Mouse (Mus musculus) thymus, postnatal 25 days (tissue): ENCODE data around the gene Hhat.

ENCODE experiments used
- DNase-seq: peaks from one replicate; pipeline ENCODE4 v3.0.0; 2022

Hhat gene

GRCm38 (mm10) chr1:192741896-192742295 lies 29.1 kb downstream of the Hhat start:
- DNase-seq: no peak

- no peak for DNase-seq
Observed at GRCm38 (mm10) chr1:192736524-192736923, 34.5 kb downstream of the Hhat start.

- DNase-seq: no peak
Observed at GRCm38 (mm10) chr1:192736002-192736426, 35.0 kb downstream of the Hhat start.

GRCm38 (mm10) chr1:192730517-192730916 lies 40.5 kb downstream of the Hhat start:
- DNase-seq: no peak

- DNase-seq: peak; percentile 57
Observed at GRCm38 (mm10) chr1:192726996-192727624, 43.9 kb downstream of the Hhat start.

- peak; percentile 27 for DNase-seq
Observed at GRCm38 (mm10) chr1:192722147-192722546, 48.9 kb downstream of the Hhat start.

- DNase-seq: no peak
Observed at GRCm38 (mm10) chr1:192720156-192720555, 50.9 kb downstream of the Hhat start.

- DNase-seq: peak; percentile 42
Observed at GRCm38 (mm10) chr1:192711779-192712348, 59.2 kb downstream of the Hhat start.

- DNase-seq: no peak
Observed at GRCm38 (mm10) chr1:192700339-192701073, 70.5 kb downstream of the Hhat start.

GRCm38 (mm10) chr1:192699101-192699500 lies 71.9 kb downstream of the Hhat start:
- DNase-seq: no peak

GRCm38 (mm10) chr1:192696371-192696863 lies 74.6 kb downstream of the Hhat start:
- DNase-seq: no peak

GRCm38 (mm10) chr1:192693644-192694043 lies 77.4 kb downstream of the Hhat start:
- DNase-seq: no peak

GRCm38 (mm10) chr1:192692982-192693381 lies 78.0 kb downstream of the Hhat start:
- peak; percentile 22 for DNase-seq

- no peak for DNase-seq
Observed at GRCm38 (mm10) chr1:192682219-192682951, 88.6 kb downstream of the Hhat start.

GRCm38 (mm10) chr1:192677236-192677635 lies 93.8 kb downstream of the Hhat start:
- no peak for DNase-seq

GRCm38 (mm10) chr1:192663608-192664007 lies 107.4 kb downstream of the Hhat start:
- no peak for DNase-seq

- no peak for DNase-seq
Observed at GRCm38 (mm10) chr1:192663092-192663491, 107.9 kb downstream of the Hhat start.

- no peak for DNase-seq
Observed at GRCm38 (mm10) chr1:192661612-192662011, 109.4 kb downstream of the Hhat start.

- no peak for DNase-seq
Observed at GRCm38 (mm10) chr1:192657417-192657816, 113.6 kb downstream of the Hhat start.

GRCm38 (mm10) chr1:192651981-192652605 lies 118.9 kb downstream of the Hhat start:
- DNase-seq: no peak

GRCm38 (mm10) chr1:192650586-192650985 lies 120.4 kb downstream of the Hhat start:
- DNase-seq: no peak

- DNase-seq: no peak
Observed at GRCm38 (mm10) chr1:192650023-192650422, 121.0 kb downstream of the Hhat start.

- DNase-seq: no peak
Observed at GRCm38 (mm10) chr1:192649233-192649632, 121.8 kb downstream of the Hhat start.
